In genomic region chr15:101133993-101134704, GRCm38 (mm10) we compare ENCODE assay signal across 9 mouse cellular contexts. TPM values are rescaled to one million over a fixed set of nuclear protein-coding genes. Genes with fewer than 3 reads are reported as not detected.
DNase-seq lines count a peak whose midpoint lies in the region; ATAC-seq and TF ChIP-seq lines count a peak whose summit lies in the region.
"Had no signal": no experiment of that assay in that cellular context is flagged by ENCODE, and none has a peak within 500 bp of the region (broad histone marks: within the 10 kb centered on the region; RNA-seq: fewer than 3 reads in every experiment).

No protein-coding gene starts in this region.

- TF ChIP-seq POLR2A in kidney, adult 2 months (IDR thresholded peaks at IDR 0.05; ENCODE audit: low read depth, low read length) = no peak
- peak; percentile 40; the same call in 1 of the 2 replicates for TF ChIP-seq POLR2A in lung, adult 2 months (IDR thresholded peaks at IDR 0.05; ENCODE audit: borderline replicate concordance, extremely low read depth, low read depth, low read length)

- DNase-seq in kidney, adult 2 months = no peak
- peak; percentile 42 for DNase-seq in T-cell, adult 2 months (ENCODE audit: low spot score)
- DNase-seq in lung, adult 2 months = peak; percentile 62
- DNase-seq in yolk sac, embryonic 10.5 days (ENCODE audit: low spot score) = peak; percentile 67
- no peak for DNase-seq in left cerebral cortex, adult 8-10 months (ENCODE audit: low spot score in 2 of 2)
- no peak for DNase-seq in adipocyte (ENCODE audit: low spot score)

- peak overlapping the region; percentile 76 for H3K27ac ChIP-seq in kidney, embryonic 15.5 days
- H3K27ac ChIP-seq in kidney, adult 2 months (ENCODE audit: insufficient read depth, low read depth, low read length) = no peak overlapping the region
- peak overlapping the region in 1 of 2 experiments; percentile 59; a peak in 2 of 4 replicates for H3K27ac ChIP-seq in heart, embryonic 14.5 days (replicated peaks in 1 of 2; ENCODE audit: control insufficient read depth in 1 of 2, insufficient read depth in 1 of 2, low read depth in 2 of 2, low read length in 2 of 2)

- H3K36me3 ChIP-seq in kidney, embryonic 15.5 days = peaks cover 7% of the 10 kb centered on the region
- H3K36me3 ChIP-seq in kidney, adult 2 months (ENCODE audit: control insufficient read depth, insufficient read depth, low read length) = no peaks in the 10 kb centered on the region
- H3K36me3 ChIP-seq in heart, embryonic 14.5 days (ENCODE audit: control insufficient read depth, insufficient read depth, low read length) = no peaks in the 10 kb centered on the region

- H3K4me1 ChIP-seq in kidney, embryonic 15.5 days = peaks cover 66% of the 10 kb centered on the region
- H3K4me1 ChIP-seq in kidney, adult 2 months (ENCODE audit: control insufficient read depth, insufficient read depth, low read length) = peaks cover 2% of the 10 kb centered on the region
- H3K4me1 ChIP-seq in heart, embryonic 14.5 days (ENCODE audit: control insufficient read depth in 2 of 2, insufficient read depth in 2 of 2, low read length in 2 of 2) = peaks cover 18 to 24% of the 10 kb centered on the region in 2 experiments
- H3K4me1 ChIP-seq in lung, adult 2 months (ENCODE audit: control insufficient read depth, insufficient read depth, low read length) = no peaks in the 10 kb centered on the region; the same call in none of the 2 replicates

- peak overlapping the region; percentile 40 for H3K4me2 ChIP-seq in kidney, embryonic 15.5 days
- peak overlapping the region; percentile 34; the same call in 1 of the 2 replicates for H3K4me2 ChIP-seq in heart, embryonic 14.5 days (ENCODE audit: low read length)

- H3K9me3 ChIP-seq in kidney, embryonic 15.5 days (replicated peaks) = no peaks in the 10 kb centered on the region
- no peaks in the 10 kb centered on the region for H3K9me3 ChIP-seq in heart, embryonic 14.5 days (ENCODE audit: control insufficient read depth, low read length)

- peaks cover 18% of the 10 kb centered on the region for H3K27me3 ChIP-seq in kidney, embryonic 15.5 days
- no peaks in the 10 kb centered on the region for H3K27me3 ChIP-seq in kidney, adult 2 months (replicated peaks; ENCODE audit: control insufficient read depth, insufficient read depth, low read length)
- peaks cover 21% of the 10 kb centered on the region for H3K27me3 ChIP-seq in heart, embryonic 14.5 days (ENCODE audit: control insufficient read depth, insufficient read depth, low read length)

- 22% methylated on average over 15 of the region's 15 CpGs for WGBS in kidney, embryonic 15.5 days
- 52% methylated on average over 15 of the region's 15 CpGs for WGBS in kidney, adult 2 months
- WGBS in heart, embryonic 14.5 days = 36% methylated on average over 15 of the region's 15 CpGs
- 26% methylated on average over 15 of the region's 15 CpGs for WGBS in lung, adult 2 months

- H3K9ac ChIP-seq in kidney, embryonic 15.5 days = no peak overlapping the region
- peak overlapping the region; percentile 25; the same call in 1 of the 2 replicates for H3K9ac ChIP-seq in heart, embryonic 14.5 days (ENCODE audit: low read length)

- no peak for TF ChIP-seq CTCF in kidney, adult 2 months (conservative IDR thresholded peaks at IDR 0.05; ENCODE audit: insufficient read depth, insufficient read length, low read depth, low read length)
- no peak for TF ChIP-seq CTCF in lung, adult 2 months (IDR thresholded peaks at IDR 0.05; ENCODE audit: insufficient read depth, low read length)

- ATAC-seq in kidney, embryonic 15.5 days (replicated peaks; ENCODE audit: low FRiP score) = 0 out of 2 replicates have a peak, but pooled peaks have one; percentile 23
- ATAC-seq in heart, embryonic 14.5 days (ENCODE audit: insufficient number of reproducible peaks, insufficient read depth, low FRiP score, low read depth) = no peak

- H3K4me3 ChIP-seq in kidney, embryonic 15.5 days (replicated peaks) = peak overlapping the region; percentile 27
- no peak overlapping the region for H3K4me3 ChIP-seq in kidney, adult 2 months (ENCODE audit: insufficient read depth, low read depth, low read length)
- H3K4me3 ChIP-seq in heart, embryonic 14.5 days (ENCODE audit: control insufficient read depth in 1 of 2, insufficient read depth in 1 of 2, low read depth in 1 of 2, low read length in 2 of 2) = peak overlapping the region; percentile 11 to 13; a peak in 1 of 4 replicates
- peak overlapping the region; percentile 67 for H3K4me3 ChIP-seq in lung, adult 2 months (replicated peaks; ENCODE audit: extremely low read depth, low read depth, low read length)

RNA-seq across cellular contexts. Expression of gene Acvrl1, which starts 5.8 kb away (rescaled TPM):
- 17.2 and 18.4 TPM in 2 replicates for polyA plus RNA-seq in kidney, embryonic 15.5 days (2015; fragmentation: Nextera tagmentation; extraction: Ambion mirVana)
- polyA plus RNA-seq in kidney, adult 2 months (2012; rRNA removed) = 33.4 and 34.1 TPM in 2 replicates
- polyA plus RNA-seq in heart, embryonic 14.5 days (2014; fragmentation: Nextera tagmentation; extraction: Ambion mirVana) = 5.8 and 8.1 TPM in 2 replicates
- polyA plus RNA-seq in lung, adult 2 months (2012; rRNA removed) = 672 and 695 TPM in 2 replicates
- total RNA-seq in left cerebral cortex, adult 8-10 months (2022) = 10 to 100 TPM; 18.9 to 25.1 (median 19.3) TPM

RNA-seq across cellular contexts. Expression of gene Ankrd33, which starts 18.6 kb away (rescaled TPM):
- polyA plus RNA-seq in kidney, embryonic 15.5 days (2015; fragmentation: Nextera tagmentation; extraction: Ambion mirVana) = not detected in 2 replicates
- polyA plus RNA-seq in kidney, adult 2 months (2012; rRNA removed) = not detected in 2 replicates
- not detected in 2 replicates for polyA plus RNA-seq in heart, embryonic 14.5 days (2014; fragmentation: Nextera tagmentation; extraction: Ambion mirVana)
- polyA plus RNA-seq in lung, adult 2 months (2012; rRNA removed) = 0.10 and 0.28 TPM in 2 replicates
- total RNA-seq in left cerebral cortex, adult 8-10 months (2022) = under 1 TPM in 1 of 4 experiments, not detected in 3; 0.34 TPM
- polyA plus RNA-seq: large intestine, adult 2 months had no signal

RNA-seq across cellular contexts. Expression of gene Acvr1b, which starts 39.7 kb away (rescaled TPM):
- 6.2 and 6.4 TPM in 2 replicates for polyA plus RNA-seq in kidney, embryonic 15.5 days (2015; fragmentation: Nextera tagmentation; extraction: Ambion mirVana)
- 37.0 and 37.2 TPM in 2 replicates for polyA plus RNA-seq in kidney, adult 2 months (2012; rRNA removed)
- 7.3 and 8.7 TPM in 2 replicates for polyA plus RNA-seq in heart, embryonic 14.5 days (2014; fragmentation: Nextera tagmentation; extraction: Ambion mirVana)
- 45.8 and 57.2 TPM in 2 replicates for polyA plus RNA-seq in lung, adult 2 months (2012; rRNA removed)
- total RNA-seq in left cerebral cortex, adult 8-10 months (2022) = 100 to 1,000 TPM; 100 to 118 (median 110) TPM

RNA-seq across cellular contexts. Expression of gene Fignl2, which starts 55.8 kb away (rescaled TPM):
- polyA plus RNA-seq in kidney, embryonic 15.5 days (2015; fragmentation: Nextera tagmentation; extraction: Ambion mirVana) = 0.22 and 0.44 TPM in 2 replicates
- 8.6 and 9.6 TPM in 2 replicates for polyA plus RNA-seq in kidney, adult 2 months (2012; rRNA removed)
- 0.20 and 0.26 TPM in 2 replicates for polyA plus RNA-seq in heart, embryonic 14.5 days (2014; fragmentation: Nextera tagmentation; extraction: Ambion mirVana)
- polyA plus RNA-seq in lung, adult 2 months (2012; rRNA removed) = 9.3 and 10.6 TPM in 2 replicates
- total RNA-seq in left cerebral cortex, adult 8-10 months (2022) = 1 to 10 TPM; 1.5 to 1.8 (median 1.6) TPM

Comparison
In these comparisons a context has a peak if more than half of its experiments do, and no peak if none do; other contexts are left out.
1. DNase-seq: peak in T-cell, adult 2 months (single experiment), lung, adult 2 months (single experiment) and yolk sac, embryonic 10.5 days (single experiment); none in kidney, adult 2 months (single experiment), left cerebral cortex, adult 8-10 months (0 of 2) and adipocyte (single experiment).
2. RNA of gene Acvrl1, which starts 5.8 kb away (polyA plus RNA-seq): 672 to 695 TPM in lung, adult 2 months; 33.4 to 34.1 TPM in kidney, adult 2 months, 17.2 to 18.4 TPM in kidney, embryonic 15.5 days and 5.8 to 8.1 TPM in heart, embryonic 14.5 days; every median in the first group is over 10 times any median in the second.